Mouse (Mus musculus) thymus, postnatal 0 days (tissue): ENCODE measurements around the gene Osgin1. TPM values are rescaled to one million over a fixed set of nuclear protein-coding genes. Genes with fewer than 3 reads are reported as not detected.
A peak's percentile ranks its signal among the peaks of the same experiment; 100 is the strongest.

Experiments
- DNase-seq: peaks from one replicate; pipeline ENCODE4 v3.0.0-alpha.2; 2015; ENCODE audit warnings: low spot score
- polyA plus RNA-seq: library from polyadenylated mRNA; unstranded; fragments of >200 nt; fragmentation: Nextera tagmentation; extraction: Ambion mirVana; gene quantifications from 2 replicates; pipeline ENCODE4 v1.2.1, GENCODE M21; 2015

Gene Osgin1
- 1.4 and 1.6 TPM in 2 replicates for polyA plus RNA-seq

DNA sequence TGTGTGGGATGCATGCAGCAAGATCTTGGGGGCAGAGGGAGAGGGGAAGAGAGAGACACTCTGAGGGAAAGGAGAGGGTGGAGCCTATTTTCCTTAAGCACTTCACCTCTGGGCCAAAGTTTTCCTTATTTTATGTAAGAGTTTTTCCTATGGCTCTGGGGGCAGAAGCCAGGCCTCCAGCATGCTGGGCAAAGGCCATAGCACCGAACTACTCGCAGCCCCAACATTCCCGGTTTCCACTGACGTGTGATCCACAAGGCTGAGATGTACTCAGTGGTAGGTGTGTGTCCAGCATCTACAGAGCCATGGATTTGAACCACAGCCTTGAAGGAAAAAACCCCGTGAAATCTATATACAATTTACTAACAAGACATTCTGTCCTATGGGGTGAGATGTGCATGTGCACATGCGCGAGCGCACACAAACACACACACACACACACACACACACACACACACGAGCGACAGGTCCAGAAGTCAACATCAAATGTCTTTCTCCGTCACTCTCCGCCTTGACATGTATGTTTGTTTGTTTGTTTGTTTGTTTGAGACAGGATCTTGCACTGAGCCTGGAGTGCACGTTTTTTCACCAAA lies at the start of gene Osgin1:
Gene Osgin1 (plus strand): TSS at position 543 of the 593 bp plus-strand sequence.
- DNase-seq: no peak

DNA sequence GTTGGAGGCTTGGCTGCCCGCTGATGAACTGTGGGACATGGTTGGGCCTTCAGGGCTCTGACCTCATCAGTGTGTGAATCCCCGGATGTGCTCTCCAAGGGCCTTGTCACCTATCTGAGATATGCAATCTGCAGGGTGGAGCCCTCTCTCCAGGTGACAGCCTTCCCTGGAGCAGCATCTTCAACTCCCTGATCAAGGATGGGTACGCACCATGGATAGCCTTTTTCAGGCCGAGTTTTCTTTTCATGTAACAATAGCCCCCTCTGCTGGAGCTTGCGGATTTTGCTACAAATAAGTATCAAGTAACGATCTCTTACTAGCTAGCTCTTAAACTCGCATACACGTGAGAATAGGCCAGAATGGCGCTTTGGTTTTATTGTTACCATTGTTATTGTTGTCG lies 49.4 kb upstream of the Osgin1 start:
- peak; percentile 81 for DNase-seq

DNA sequence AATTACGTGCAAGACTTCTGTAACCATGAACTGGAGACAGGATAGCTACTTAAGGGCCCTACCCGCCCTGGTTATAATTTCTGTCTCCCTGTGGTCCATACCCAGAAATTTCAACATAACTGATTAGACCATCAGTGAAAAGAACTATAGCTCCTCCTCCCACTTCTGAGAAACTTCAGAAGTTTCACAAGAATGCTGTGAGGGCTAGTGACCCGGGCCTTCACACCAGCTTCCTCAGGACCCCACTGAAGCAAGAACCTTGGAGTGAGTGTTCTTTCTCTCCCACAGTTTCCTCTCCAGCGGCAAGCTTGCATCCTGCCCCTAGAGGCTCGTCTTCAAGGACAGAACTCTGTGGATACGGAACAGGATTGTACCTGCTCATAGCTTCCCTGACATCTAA lies 48.1 kb upstream of the Osgin1 start:
- no peak for DNase-seq

DNA sequence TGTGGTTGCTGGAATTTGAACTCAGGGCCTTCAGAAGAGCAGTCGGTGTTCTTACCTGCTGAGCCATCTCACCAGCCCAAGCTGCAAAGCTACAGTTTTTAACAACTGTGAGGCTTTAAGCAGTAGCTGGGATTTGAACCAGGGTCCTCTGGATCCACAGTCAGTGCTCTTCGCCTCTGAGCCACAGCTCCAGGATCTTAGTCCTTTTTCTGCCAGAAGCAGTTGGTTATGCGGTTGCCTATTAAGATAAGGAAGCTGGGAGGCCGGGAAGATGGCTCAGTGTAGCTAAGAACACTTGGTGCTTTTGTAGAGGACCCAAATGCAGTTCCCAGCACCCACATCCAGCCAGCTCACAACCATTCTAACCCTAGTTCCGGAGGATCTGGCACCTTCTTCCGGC lies 46.9 kb upstream of the Osgin1 start:
- DNase-seq: no peak

DNA sequence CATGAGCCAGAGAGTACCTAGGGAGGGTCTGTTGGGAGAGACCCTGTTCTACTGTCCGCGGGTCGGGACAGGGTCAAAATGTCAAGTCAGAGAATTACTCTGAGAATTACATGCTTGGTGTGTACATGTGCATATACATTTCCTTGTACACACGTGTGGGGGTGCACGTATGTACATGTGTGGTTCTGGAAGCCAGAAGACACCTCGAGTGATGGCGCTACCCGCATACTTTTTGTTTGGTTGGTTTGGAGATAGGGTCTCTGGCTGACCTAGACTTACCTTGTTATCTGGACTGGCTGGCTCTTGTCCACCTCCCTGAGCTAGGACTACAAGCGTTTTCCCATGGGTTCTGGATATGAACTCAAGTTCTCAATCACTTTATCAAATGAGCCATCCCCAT lies 39.8 kb upstream of the Osgin1 start:
- DNase-seq: no peak

DNA sequence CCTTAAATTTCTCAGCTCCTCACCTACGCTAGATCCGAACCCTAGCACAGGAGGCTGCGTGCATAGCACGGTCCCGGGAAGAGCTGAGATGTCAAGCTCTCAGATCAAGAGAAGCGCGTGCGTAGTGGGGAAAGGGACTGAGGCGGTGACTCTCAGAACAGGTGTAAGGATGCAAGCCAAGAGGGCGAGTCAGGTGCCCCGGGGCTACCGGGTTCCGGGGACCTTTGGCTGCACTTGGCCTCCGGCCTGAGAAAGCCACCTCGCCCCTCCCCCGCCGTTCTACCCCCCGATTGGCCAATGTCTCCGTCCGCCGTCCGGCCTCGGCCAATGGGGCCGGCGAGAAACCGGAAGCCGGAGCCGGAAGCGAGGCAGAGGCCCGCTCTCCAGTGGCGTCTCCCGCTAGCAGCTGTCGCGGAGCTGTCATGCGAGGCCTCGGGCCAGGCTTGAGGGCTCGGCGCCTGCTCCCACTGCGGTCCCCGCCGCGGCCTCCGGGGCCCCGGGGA lies 39.3 kb upstream of the Osgin1 start, which contains the start of gene Mlycd:
Gene Mlycd (plus strand): TSS at position 355 of the 503 bp plus-strand sequence.
- DNase-seq: peak; percentile 87

DNA sequence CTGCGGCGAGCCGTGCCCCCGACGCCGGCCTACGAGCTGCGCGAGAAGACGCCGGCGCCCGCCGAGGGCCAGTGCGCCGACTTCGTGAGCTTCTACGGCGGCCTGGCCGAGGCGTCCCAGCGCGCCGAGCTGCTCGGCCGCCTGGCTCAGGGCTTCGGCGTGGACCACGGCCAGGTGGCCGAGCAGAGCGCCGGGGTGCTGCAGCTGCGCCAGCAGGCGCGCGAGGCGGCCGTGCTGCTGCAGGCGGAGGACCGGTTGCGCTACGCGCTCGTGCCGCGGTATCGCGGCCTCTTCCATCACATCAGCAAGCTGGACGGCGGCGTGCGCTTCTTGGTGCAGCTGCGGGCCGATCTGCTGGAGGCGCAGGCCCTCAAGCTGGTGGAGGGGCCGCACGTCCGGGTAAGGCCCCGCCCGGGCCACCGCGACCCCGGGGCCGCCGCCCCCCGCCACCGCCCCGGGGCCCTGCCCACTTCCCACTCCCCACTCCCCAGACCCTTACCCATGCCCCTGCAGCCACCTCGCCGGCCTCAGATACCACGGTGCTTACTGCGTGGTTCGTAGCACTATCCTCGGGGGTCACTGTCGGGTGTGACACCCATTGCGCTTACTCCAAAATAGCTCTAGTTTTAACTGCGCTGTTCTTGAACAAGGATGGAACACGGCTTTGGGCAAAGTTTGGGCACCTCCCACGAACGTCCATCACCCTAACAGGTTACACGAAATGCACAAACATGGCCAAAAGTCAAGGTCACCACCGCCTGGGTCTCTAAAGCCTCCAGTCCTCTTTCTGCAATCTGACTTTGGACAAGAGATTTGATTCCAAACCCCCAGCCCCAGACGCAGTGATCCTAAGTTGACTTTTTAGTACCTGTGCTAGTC lies 38.6 kb upstream of the Osgin1 start:
- DNase-seq: no peak

DNA sequence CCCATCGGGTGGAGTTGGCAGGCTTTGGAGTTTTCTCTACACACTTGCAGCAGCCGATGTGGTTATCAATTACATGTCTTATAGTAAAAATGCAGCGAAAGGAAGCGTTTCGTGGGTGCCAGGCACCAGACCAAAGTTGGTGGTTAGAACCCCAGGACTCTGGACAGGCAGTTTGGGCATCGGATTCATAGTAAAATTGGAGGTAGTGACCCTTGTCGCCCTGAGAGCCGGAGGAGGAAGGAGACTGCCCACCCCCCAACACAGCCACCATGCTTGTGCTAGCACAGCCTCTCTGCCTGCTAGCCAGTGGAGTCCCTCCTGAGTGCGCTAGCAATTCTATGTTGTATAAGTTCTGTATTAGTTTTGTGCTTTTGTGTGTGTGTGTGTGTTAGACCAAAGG lies 35.4 kb upstream of the Osgin1 start:
- DNase-seq: no peak

DNA sequence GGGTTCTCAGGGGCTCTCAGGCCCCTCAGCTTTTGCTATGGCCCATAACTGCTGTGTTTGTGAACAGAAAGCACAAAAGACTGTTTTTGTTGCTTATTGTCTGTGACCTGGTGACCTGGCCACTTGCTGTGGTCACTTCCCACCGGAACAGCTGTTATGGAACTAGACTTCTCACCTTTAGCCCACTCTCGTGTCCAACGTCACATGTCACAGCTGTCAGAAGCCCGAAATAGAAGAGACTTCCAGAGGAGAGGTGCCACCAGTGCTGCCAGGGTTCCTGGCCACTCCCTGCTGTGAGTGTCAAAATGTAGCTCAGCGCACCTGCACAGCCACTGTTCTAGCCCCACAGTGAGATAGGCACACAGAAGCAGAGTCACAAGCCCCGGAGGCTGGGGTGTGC lies 34.7 kb upstream of the Osgin1 start:
- no peak for DNase-seq

DNA sequence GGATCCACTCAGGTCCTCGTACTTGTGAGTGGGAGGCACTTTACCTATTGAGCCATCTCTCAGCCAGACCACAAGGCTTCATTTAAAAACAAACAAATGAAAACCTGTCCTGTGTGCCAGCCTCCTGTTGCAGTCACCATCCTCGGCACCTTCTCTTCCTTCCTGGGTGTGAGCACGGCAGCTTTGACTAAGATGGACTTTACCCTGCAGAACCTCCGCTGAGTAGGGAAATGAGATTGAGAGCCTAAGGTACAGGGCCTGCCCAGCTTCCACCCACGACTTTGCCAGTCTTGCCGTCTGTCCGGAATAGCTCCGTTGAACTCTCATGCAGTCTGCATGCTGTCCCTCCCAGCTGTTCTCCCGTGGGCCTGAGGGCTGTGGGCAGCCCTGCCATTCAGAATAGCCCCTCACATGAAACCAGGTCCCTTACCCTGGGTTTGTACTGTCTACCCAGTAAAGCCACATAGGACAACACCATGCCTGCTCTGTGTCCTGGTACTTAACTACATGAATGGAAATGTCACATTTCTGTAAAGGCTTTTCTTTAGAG lies 33.7 kb upstream of the Osgin1 start:
- DNase-seq: no peak

DNA sequence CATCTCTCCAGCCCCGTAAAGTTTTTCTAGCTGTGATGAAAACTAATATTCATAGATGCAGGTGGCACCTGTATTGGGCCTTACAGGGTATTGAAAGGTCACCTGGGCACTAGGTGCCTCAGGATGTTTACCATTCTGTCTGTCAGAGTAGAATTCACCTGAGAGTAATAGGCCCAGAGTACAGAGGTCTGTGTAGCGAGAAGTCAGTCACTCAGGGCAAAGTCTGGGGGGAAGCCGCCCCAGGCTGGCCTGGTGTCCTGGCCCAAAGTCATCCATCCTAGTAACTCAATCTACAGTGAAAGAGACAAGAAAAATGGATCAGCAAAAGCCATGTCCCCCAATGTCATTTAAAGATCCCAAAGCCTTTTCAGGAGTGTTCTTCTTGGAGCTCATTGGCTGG lies 33.0 kb upstream of the Osgin1 start:
- no peak for DNase-seq

DNA sequence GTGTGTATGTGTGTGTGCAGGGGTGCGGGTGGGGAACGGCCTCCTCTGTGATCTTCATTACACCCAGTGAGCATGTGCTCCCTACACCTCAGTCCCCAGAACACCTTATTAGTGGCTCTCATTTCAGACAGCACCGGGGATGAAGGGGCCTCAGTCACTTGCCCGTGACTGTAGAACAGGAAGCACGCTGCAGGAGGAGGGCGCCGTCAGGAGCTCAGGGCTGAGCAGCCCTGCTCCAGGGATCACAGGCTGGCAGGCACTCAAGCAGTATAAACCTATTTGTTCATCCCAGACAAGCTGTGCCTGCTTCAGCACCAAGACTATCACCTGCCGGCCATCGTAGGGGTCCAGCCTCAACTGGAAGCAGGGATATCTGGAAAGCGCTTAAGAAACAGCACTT lies 30.0 kb upstream of the Osgin1 start:
- no peak for DNase-seq

DNA sequence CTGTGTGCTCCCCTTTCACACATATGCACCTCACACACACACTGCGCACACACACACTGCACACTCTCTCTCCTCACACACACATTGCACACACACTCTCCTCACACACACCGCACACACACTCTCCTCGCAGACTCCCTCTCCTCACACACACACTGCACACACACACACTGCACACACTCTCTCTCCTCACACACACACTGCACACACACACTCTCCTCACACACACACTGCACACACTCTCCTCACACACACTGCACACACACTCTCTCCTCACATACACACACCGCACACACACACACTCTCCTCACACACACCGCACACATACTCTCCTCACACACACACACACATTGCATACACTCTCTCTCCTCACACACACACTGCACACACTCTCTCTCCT lies 29.3 kb upstream of the Osgin1 start:
- DNase-seq: no peak

DNA sequence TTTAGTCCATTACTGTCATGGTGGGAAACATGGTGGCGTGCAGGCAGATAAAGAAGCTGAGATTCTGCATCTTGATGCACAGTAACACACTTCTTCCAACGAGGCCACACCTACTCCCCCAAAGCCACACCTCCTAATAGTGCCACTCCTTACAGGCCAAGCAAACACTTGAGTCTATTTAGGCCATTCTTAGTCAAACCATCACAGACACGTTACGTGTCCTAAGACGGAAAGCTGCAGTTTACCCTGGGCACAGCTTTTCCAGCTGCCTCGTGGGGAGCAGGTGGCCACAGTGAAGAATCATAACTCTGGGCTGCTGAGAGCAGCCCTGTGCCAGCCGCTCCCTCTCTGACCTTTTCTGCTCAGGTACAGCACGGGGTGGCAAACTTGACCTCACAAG lies 25.6 kb upstream of the Osgin1 start:
- DNase-seq: no peak

DNA sequence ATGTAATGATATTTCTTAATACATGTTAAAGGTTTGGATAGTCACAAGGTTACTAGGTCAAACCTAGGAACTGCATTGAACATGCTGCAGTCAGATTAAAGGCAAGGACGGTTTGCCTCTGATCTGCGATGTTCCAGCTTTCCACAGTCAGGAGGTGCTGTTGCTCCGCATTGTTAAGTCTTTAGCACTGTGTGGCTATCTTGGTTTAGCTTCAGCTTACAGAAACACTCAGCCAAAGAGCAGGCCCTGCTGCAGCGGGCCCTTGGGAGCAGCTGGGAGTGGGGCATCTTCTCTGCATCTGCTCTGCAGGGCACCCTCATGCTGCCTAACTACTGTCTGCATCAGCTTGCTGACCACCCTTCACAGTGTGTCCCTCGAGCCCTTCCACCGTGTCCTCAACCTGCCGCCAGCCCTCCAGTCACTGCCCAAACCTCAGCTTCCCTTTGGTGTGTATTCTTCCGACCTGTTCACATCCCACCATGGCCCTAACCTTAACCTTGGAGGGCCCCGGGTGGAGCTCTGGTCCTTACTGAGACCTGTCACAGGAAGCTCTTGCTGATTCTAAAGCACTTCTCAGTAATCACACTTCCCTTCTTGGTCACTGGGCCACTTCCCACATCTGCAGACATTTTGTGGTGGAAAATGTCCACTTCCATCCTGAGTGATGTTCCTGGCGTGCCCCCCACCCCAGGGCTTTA lies 21.7 kb upstream of the Osgin1 start:
- no peak for DNase-seq

DNA sequence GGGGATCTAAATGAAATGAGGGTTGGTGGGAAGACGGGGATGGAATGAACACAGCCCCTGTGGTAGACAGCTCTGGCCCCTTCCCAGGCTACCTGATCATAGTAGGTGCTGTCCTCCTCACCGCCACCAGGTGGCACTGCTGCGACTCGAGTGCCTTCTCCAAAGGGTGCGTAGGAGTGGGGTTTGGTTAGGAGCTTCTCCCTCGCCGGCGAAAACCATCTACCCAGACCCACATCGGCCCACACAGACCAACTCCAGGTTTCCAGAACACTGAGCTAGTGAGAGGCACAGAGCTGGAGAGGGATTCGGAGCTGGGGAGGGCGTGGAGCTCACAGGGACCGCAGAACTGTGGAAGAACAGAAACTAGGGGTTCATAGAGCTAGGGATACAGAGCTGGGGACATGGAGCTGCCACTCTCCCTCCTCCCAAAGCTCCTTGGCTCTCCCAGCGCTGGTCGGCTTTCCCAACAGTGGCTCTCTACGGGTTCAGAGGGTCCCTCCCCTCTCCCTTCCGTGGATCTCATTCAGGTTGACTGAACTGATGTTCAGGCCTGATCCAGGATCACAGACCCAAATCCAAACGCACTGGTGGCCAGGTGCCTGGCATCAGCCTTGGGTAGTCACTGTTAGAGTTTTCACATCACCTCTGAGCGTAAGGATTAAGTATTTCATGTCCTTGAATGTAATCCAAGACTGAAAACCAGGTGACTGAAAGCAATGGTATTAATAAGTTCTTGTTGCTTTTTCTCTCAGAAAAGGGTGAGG lies 21.0 kb upstream of the Osgin1 start:
- peak; percentile 84 for DNase-seq

DNA sequence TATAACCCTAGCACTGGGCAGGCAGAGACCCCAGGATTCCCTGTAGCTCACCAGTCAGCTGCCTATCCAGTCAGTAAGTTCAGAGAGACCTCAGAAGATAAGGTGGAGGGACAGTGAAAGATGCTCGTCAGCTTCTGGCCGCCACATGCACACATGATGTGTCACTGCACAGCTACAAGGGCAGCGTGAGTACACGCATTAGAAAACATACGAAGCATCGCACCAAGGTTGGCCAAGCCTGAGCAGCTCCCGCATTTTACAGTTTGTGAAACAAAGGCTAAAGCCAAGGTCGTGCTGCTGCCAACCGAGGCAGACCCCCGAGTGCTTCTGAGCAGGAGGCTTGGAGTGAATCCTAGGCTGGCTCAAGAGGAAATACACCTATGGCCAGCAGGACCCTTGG lies 20.3 kb upstream of the Osgin1 start:
- DNase-seq: no peak

DNA sequence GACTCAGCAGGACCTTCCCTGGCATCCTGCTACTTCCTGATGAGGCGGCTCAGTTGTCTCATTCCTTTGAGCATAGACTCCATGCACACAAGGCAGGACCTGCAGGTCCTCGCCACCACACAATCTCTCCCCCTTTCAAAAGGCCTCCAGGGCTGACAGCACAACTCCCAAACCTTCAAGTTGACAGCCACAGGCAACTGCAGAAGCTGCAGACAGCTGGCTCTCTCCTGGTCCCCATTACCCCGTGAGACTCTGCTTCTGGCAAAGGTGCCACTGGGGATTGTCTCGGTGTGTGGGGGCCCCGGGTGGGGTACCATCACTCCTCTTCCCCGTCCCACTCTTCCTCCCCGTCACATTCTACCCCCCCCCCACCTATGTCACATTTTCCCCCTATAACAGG lies 13.6 kb upstream of the Osgin1 start:
- no peak for DNase-seq

DNA sequence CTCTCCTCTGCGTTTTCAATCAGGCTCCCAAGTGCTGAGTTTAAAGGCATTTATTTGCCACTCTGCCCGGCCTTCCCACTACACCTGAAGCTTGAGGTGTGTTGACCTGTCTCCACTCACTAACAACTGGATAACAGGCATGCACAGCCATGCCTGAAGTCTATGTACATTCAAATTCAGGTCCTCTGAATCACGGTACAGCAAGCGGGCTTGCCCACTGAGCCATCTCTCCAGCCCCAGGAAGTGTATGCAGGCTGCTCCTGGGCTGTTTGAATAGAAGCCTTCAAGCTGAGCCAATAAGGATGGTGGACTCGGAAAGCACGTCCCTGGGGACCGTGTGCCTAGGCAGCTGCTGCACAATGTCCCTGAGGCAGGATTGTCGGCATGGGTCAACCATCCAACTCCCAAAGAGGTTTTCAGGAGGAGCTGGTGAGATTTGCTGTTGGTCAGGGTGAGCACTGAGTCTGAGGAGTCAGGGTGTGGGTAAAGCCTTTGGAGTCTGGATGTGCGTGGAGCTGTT lies 12.3 kb upstream of the Osgin1 start:
- DNase-seq: no peak

DNA sequence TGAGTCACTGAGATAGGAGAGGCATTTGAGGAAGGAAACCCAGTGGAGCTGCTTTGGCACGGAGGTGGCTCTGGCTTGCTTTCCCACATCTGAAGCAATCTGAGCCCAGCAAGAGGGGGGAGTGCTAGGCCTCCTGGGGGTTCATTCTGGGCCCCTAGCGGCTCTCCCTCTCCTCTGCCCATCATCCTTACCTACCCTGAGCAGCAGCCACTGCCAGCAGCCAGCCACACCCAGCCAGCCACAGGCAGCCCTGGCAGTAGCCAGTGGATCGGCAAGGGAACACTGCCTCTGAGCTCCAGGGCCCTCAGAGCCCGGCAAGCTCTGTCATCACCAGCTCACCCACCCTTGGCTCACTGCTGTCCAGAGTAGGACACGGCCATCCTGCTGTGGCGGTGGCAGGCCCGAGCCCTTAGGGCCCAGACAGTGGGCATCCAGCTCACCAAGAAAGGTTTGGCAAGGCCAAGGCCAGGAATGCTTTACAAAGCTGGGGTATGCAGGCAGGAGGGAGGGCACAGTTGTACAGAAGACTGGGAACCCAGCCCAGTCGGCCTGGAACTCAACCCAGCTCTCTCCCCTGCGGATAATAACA lies 11.7 kb upstream of the Osgin1 start:
- DNase-seq: peak; percentile 43
